Mouse (Mus musculus) midbrain, embryonic 12.5 days (tissue): ENCODE data around the gene 1700001C19Rik. TPM values are rescaled to one million over a fixed set of nuclear protein-coding genes. Genes with fewer than 3 reads are reported as not detected.

ENCODE experiments used
- ATAC-seq: fragments of 200-750 bp; cut with Nextera tagmentation; 2 replicates; pipeline ENCODE4 v1.8.0; 2017; ENCODE audit warnings: low read depth, moderate TSS enrichment, moderate library complexity; ENCODE audit not compliant: low FRiP score
- H3K27ac ChIP-seq: fragments of 300-500 bp; sonication (generic); replicated peaks from 2 replicates; pipeline ENCODE4 v1.5.1; 2016; ENCODE audit warnings: mild to moderate bottlenecking
- H3K27me3 ChIP-seq: fragments of 300-500 bp; sonication (generic); 2 replicates; pipeline ENCODE4 v1.6.1; 2016; ENCODE audit warnings: mild to moderate bottlenecking
- H3K36me3 ChIP-seq: fragments of 300-500 bp; sonication (generic); 2 replicates; pipeline ENCODE4 v1.6.1; 2016
- H3K4me1 ChIP-seq: fragments of 300-500 bp; sonication (generic); 2 replicates; pipeline ENCODE4 v1.6.1; 2016
- H3K4me2 ChIP-seq: fragments of 300-500 bp; sonication (generic); replicated peaks from 2 replicates; pipeline ENCODE4 v1.6.1; 2016; ENCODE audit warnings: mild to moderate bottlenecking, moderate library complexity
- H3K4me3 ChIP-seq: fragments of 300-500 bp; sonication (generic); 2 replicates; pipeline ENCODE4 v1.5.1; 2016; ENCODE audit warnings: mild to moderate bottlenecking
- H3K9ac ChIP-seq: fragments of 300-500 bp; sonication (generic); replicated peaks from 2 replicates; pipeline ENCODE4 v1.6.1; 2016; ENCODE audit warnings: mild to moderate bottlenecking, moderate library complexity
- H3K9me3 ChIP-seq: fragments of 300-500 bp; sonication (generic); 2 replicates; pipeline ENCODE4 v1.6.1; 2016; ENCODE audit warnings: mild to moderate bottlenecking
- WGBS: fragments of 180-500 bp; shearing (Covaris S2); methylation state at CpG from one replicate; pipeline ENCODE4 v1.1.7; 2016; 5-methylcytosine and 5-hydroxymethylcytosine counted together
- polyA plus RNA-seq: library from polyadenylated mRNA; unstranded; fragments of >200 nt; fragmentation: Nextera tagmentation; extraction: Ambion mirVana; gene quantifications from 2 replicates; pipeline ENCODE4 v1.2.1, GENCODE M21; 2016

1700001C19Rik gene
- polyA plus RNA-seq, 1 experiment from 2014 or later: 0.41 TPM

- WGBS: 73% methylated on average over 3 of the region's 3 CpGs
These were observed 22.3 kb upstream of the 1700001C19Rik start for GRCm38 (mm10) chr17:47459341-47459919.

GRCm38 (mm10) chr17:47458936-47459335 is 21.8 kb upstream of the 1700001C19Rik start:
- H3K9me3 ChIP-seq: no peaks in the 10 kb centered on the region
- ATAC-seq: no peak
- WGBS: 93% methylated on average over 2 of the region's 2 CpGs
- H3K36me3 ChIP-seq: no peaks in the 10 kb centered on the region
- H3K4me3 ChIP-seq: no peak overlapping the region
- H3K27me3 ChIP-seq: peaks cover 10% of the 10 kb centered on the region
- no peak overlapping the region for H3K4me2 ChIP-seq
- H3K9ac ChIP-seq: no peak overlapping the region
- no peaks in the 10 kb centered on the region for H3K4me1 ChIP-seq
- no peak overlapping the region for H3K27ac ChIP-seq

More at GRCm38 (mm10) chr17:47459341-47459919, 22.3 kb upstream of the 1700001C19Rik start:
- Histone ChIP-seq H3K36me3 (no peaks in the 10 kb centered on the region), H3K9me3 (no peaks in the 10 kb centered on the region), H3K27ac (no peak overlapping the region), H3K4me2 (no peak overlapping the region), H3K4me1 (no peaks in the 10 kb centered on the region), H3K9ac (no peak overlapping the region), H3K4me3 (no peak overlapping the region), H3K27me3 (peaks cover 14% of the 10 kb centered on the region)
- no peak for ATAC-seq

- no peak overlapping the region for H3K4me2 ChIP-seq
- H3K36me3 ChIP-seq: no peaks in the 10 kb centered on the region
- H3K9ac ChIP-seq: no peak overlapping the region
- 83% methylated on average over 13 of the region's 13 CpGs for WGBS
- H3K27ac ChIP-seq: no peak overlapping the region
- no peaks in the 10 kb centered on the region for H3K4me1 ChIP-seq
- peaks cover 5% of the 10 kb centered on the region for H3K27me3 ChIP-seq
- no peaks in the 10 kb centered on the region for H3K9me3 ChIP-seq
- no peak overlapping the region for H3K4me3 ChIP-seq
- no peak for ATAC-seq
These were observed 21.1 kb upstream of the 1700001C19Rik start for GRCm38 (mm10) chr17:47458310-47458709.

- Histone ChIP-seq H3K9me3 (no peaks in the 10 kb centered on the region), H3K4me2 (no peak overlapping the region), H3K36me3 (no peaks in the 10 kb centered on the region), H3K4me3 (no peak overlapping the region), H3K9ac (no peak overlapping the region), H3K27ac (no peak overlapping the region), H3K4me1 (no peaks in the 10 kb centered on the region), H3K27me3 (no peaks in the 10 kb centered on the region)
- ATAC-seq: no peak
- 76% methylated on average over 8 of the region's 8 CpGs for WGBS
These were observed 17.5 kb upstream of the 1700001C19Rik start for GRCm38 (mm10) chr17:47454675-47455074.

- Histone ChIP-seq H3K4me2 (no peak overlapping the region), H3K27ac (no peak overlapping the region), H3K9me3 (no peaks in the 10 kb centered on the region), H3K36me3 (no peaks in the 10 kb centered on the region), H3K9ac (no peak overlapping the region), H3K27me3 (no peaks in the 10 kb centered on the region), H3K4me3 (no peak overlapping the region), H3K4me1 (no peaks in the 10 kb centered on the region)
- WGBS: 57% methylated on average over 7 of the region's 7 CpGs
- no peak for ATAC-seq
These were observed 15.7 kb upstream of the 1700001C19Rik start for GRCm38 (mm10) chr17:47452886-47453285.

GRCm38 (mm10) chr17:47450880-47451565 is 13.8 kb upstream of the 1700001C19Rik start:
- no peaks in the 10 kb centered on the region for H3K27me3 ChIP-seq
- no peaks in the 10 kb centered on the region for H3K9me3 ChIP-seq
- H3K4me1 ChIP-seq: no peaks in the 10 kb centered on the region
- no peak overlapping the region for H3K4me3 ChIP-seq
- no peak overlapping the region for H3K9ac ChIP-seq
- no peak overlapping the region for H3K27ac ChIP-seq
- WGBS: 77% methylated on average over 12 of the region's 12 CpGs
- no peak for ATAC-seq
- H3K36me3 ChIP-seq: no peaks in the 10 kb centered on the region
- no peak overlapping the region for H3K4me2 ChIP-seq

GRCm38 (mm10) chr17:47450239-47450638 is 13.1 kb upstream of the 1700001C19Rik start:
- Histone ChIP-seq H3K9me3 (no peaks in the 10 kb centered on the region), H3K9ac (no peak overlapping the region), H3K27me3 (no peaks in the 10 kb centered on the region), H3K4me2 (no peak overlapping the region), H3K4me1 (no peaks in the 10 kb centered on the region), H3K27ac (no peak overlapping the region), H3K4me3 (no peak overlapping the region), H3K36me3 (no peaks in the 10 kb centered on the region)
- ATAC-seq: no peak
- 41% methylated on average over 7 of the region's 7 CpGs for WGBS

- H3K9me3 ChIP-seq: no peaks in the 10 kb centered on the region
- H3K9ac ChIP-seq: no peak overlapping the region
- WGBS: 73% methylated on average over 5 of the region's 5 CpGs
- no peak overlapping the region for H3K4me2 ChIP-seq
- no peaks in the 10 kb centered on the region for H3K27me3 ChIP-seq
- H3K36me3 ChIP-seq: no peaks in the 10 kb centered on the region
- H3K4me3 ChIP-seq: no peak overlapping the region
- no peaks in the 10 kb centered on the region for H3K4me1 ChIP-seq
- no peak for ATAC-seq
- no peak overlapping the region for H3K27ac ChIP-seq
These were observed 12.3 kb upstream of the 1700001C19Rik start for GRCm38 (mm10) chr17:47449432-47449831.

GRCm38 (mm10) chr17:47448523-47449372 is 11.6 kb upstream of the 1700001C19Rik start:
- H3K4me1 ChIP-seq: no peaks in the 10 kb centered on the region
- WGBS: 52% methylated on average over 8 of the region's 8 CpGs

GRCm38 (mm10) chr17:47446561-47446960 is 9.4 kb upstream of the 1700001C19Rik start:
- WGBS: 91% methylated on average over 11 of the region's 11 CpGs
- Histone ChIP-seq H3K4me1 (0 out of 2 replicates have a peak, but pooled peaks cover 3% of the 10 kb centered on the region), H3K27me3 (no peaks in the 10 kb centered on the region), H3K27ac (no peak overlapping the region), H3K4me3 (no peak overlapping the region), H3K36me3 (no peaks in the 10 kb centered on the region), H3K4me2 (no peak overlapping the region), H3K9me3 (no peaks in the 10 kb centered on the region), H3K9ac (no peak overlapping the region)
- ATAC-seq: no peak

More at GRCm38 (mm10) chr17:47448523-47449372, 11.6 kb upstream of the 1700001C19Rik start:
- Histone ChIP-seq H3K36me3 (no peaks in the 10 kb centered on the region), H3K4me2 (no peak overlapping the region), H3K27ac (no peak overlapping the region), H3K27me3 (no peaks in the 10 kb centered on the region), H3K4me3 (no peak overlapping the region), H3K9me3 (no peaks in the 10 kb centered on the region), H3K9ac (no peak overlapping the region)
- ATAC-seq: no peak

- H3K9me3 ChIP-seq: no peaks in the 10 kb centered on the region
- 0 out of 2 replicates have a peak, but pooled peaks cover 4% of the 10 kb centered on the region for H3K4me1 ChIP-seq
- WGBS: 63% methylated on average over 9 of the region's 9 CpGs
- ATAC-seq: no peak
- no peak overlapping the region for H3K4me2 ChIP-seq
- no peaks in the 10 kb centered on the region for H3K27me3 ChIP-seq
- H3K27ac ChIP-seq: no peak overlapping the region
- no peak overlapping the region for H3K4me3 ChIP-seq
- H3K9ac ChIP-seq: no peak overlapping the region
- H3K36me3 ChIP-seq: no peaks in the 10 kb centered on the region
These were observed 8.8 kb upstream of the 1700001C19Rik start for GRCm38 (mm10) chr17:47446025-47446424.

- WGBS: 75% methylated on average over 11 of the region's 11 CpGs
- 0 out of 2 replicates have a peak, but pooled peaks cover 7% of the 10 kb centered on the region for H3K4me1 ChIP-seq
These were observed 8.3 kb upstream of the 1700001C19Rik start for GRCm38 (mm10) chr17:47445518-47445917.

More at GRCm38 (mm10) chr17:47445518-47445917, 8.3 kb upstream of the 1700001C19Rik start:
- H3K36me3 ChIP-seq: no peaks in the 10 kb centered on the region
- ATAC-seq: no peak
- no peak overlapping the region for H3K4me2 ChIP-seq
- no peak overlapping the region for H3K4me3 ChIP-seq
- H3K9ac ChIP-seq: no peak overlapping the region
- H3K27ac ChIP-seq: no peak overlapping the region
- no peaks in the 10 kb centered on the region for H3K27me3 ChIP-seq
- no peaks in the 10 kb centered on the region for H3K9me3 ChIP-seq
